10 mouse cellular contexts compared by ENCODE assay signal in the genomic region with DNA sequence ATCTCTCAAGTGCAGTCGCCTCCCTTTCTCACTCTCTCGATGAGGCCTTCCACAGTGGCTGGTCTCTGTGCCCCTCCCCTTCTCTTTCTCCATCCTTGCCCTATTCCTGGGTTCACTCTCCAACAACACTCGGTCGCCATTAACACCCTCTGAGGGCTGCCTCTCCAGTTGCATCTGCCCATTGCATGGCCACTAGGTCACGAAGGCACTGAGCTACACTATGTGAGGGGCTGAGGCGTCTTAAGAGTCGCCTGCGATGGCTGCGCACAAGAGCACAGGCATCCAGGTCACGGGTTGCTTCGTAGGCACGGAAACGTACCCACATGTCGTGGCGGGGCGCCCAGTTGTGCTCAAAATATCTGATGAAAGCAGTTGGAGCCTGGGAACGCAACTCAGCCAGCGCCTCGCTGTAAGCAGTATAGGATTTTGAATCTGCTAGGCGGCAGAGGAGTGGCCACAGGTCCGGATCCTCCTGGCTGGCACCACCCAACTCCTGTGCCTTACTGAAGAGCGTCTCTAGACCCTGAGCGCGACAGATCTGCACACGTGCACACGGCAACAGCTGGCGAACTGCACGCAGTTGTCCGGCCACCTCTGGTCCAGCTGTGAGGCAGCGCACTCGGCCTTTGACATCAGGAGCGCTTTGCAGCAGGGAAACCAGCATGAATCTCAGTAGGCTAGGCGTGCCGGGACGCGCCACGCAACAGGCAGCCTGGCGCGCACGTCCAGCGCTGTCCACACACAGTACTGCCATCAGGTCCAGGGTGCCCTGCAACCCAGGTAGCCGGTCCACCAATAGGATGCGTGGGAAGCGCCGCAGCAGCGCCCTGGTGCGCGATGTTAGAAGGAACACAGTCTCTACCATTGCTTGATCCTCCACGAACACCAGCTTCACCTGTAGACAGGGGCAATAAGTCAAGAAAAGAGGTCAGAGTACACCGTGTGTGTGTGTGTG. TPM values are rescaled to one million over a fixed set of nuclear protein-coding genes. Genes with fewer than 3 reads are reported as not detected.
DNase-seq lines count a peak whose midpoint lies in the region; ATAC-seq and TF ChIP-seq lines count a peak whose summit lies in the region.
"Had no signal": no experiment of that assay in that cellular context is flagged by ENCODE, and none has a peak within 500 bp of the region (broad histone marks: within the 10 kb centered on the region; RNA-seq: fewer than 3 reads in every experiment).

No protein-coding gene starts in this region.

- no peak for TF ChIP-seq EP300 in ES-Bruce4 (IDR thresholded peaks at IDR 0.05; ENCODE audit: insufficient read depth, low read depth, low read length)

- 41% methylated on average over 50 of the region's 50 CpGs for WGBS in intestine, embryonic 14.5 days
- 46% methylated on average over 50 of the region's 50 CpGs for WGBS in intestine, embryonic 16.5 days
- 52% methylated on average over 50 of the region's 50 CpGs for WGBS in hindbrain, embryonic 15.5 days

- H3K9me3 ChIP-seq in intestine, embryonic 14.5 days (ENCODE audit: control insufficient read depth, low read length), result no peaks in the 10 kb centered on the region
- no peaks in the 10 kb centered on the region for H3K9me3 ChIP-seq in intestine, embryonic 16.5 days (ENCODE audit: control insufficient read depth, low read length)
- H3K9me3 ChIP-seq in ES-Bruce4 (replicated peaks; ENCODE audit: control insufficient read depth, insufficient read depth, low read length, poor library complexity, severe bottlenecking), result no peaks in the 10 kb centered on the region
- H3K9me3 ChIP-seq in hindbrain, embryonic 15.5 days, result no peaks in the 10 kb centered on the region
- H3K9me3 ChIP-seq: embryonic facial prominence, embryonic 15.5 days had no signal

- H3K4me1 ChIP-seq in intestine, embryonic 14.5 days (replicated peaks; ENCODE audit: control insufficient read depth, insufficient read depth, low read length), result no peaks in the 10 kb centered on the region
- no peaks in the 10 kb centered on the region for H3K4me1 ChIP-seq in intestine, embryonic 16.5 days (ENCODE audit: control insufficient read depth, insufficient read depth, low read length)
- no peaks in the 10 kb centered on the region for H3K4me1 ChIP-seq in ES-Bruce4 (ENCODE audit: control insufficient read depth, insufficient read depth, low read length)
- H3K4me1 ChIP-seq in hindbrain, embryonic 15.5 days (replicated peaks), result no peaks in the 10 kb centered on the region
- H3K4me1 ChIP-seq: embryonic facial prominence, embryonic 15.5 days had no signal

- no peaks in the 10 kb centered on the region for H3K36me3 ChIP-seq in intestine, embryonic 14.5 days (ENCODE audit: control insufficient read depth, insufficient read depth, low read length)
- H3K36me3 ChIP-seq in intestine, embryonic 16.5 days (ENCODE audit: control insufficient read depth, insufficient read depth, low read length), result no peaks in the 10 kb centered on the region
- no peaks in the 10 kb centered on the region for H3K36me3 ChIP-seq in ES-Bruce4 (ENCODE audit: control insufficient read depth, insufficient read depth, low read length, poor library complexity, severe bottlenecking)
- H3K36me3 ChIP-seq in hindbrain, embryonic 15.5 days, result 0 out of 2 replicates have a peak, but pooled peaks cover 3% of the 10 kb centered on the region
- H3K36me3 ChIP-seq: embryonic facial prominence, embryonic 15.5 days had no signal

- no peak for TF ChIP-seq CTCF in ES-Bruce4 (IDR thresholded peaks at IDR 0.05; ENCODE audit: low read depth, low read length)

- TF ChIP-seq POLR2A in ES-Bruce4 (IDR thresholded peaks at IDR 0.05; ENCODE audit: insufficient read depth, low read length), result no peak

- ATAC-seq in intestine, embryonic 14.5 days (replicated peaks; ENCODE audit: low FRiP score, low TSS enrichment, low read depth), result 0 out of 2 replicates have a peak, but pooled peaks have one; percentile 36
- no peak for ATAC-seq in intestine, embryonic 16.5 days
- ATAC-seq in hindbrain, embryonic 15.5 days (ENCODE audit: low FRiP score, low read depth), result 0 out of 2 replicates have a peak, but pooled peaks have one; percentile 31

- no peak overlapping the region for H3K27ac ChIP-seq in intestine, embryonic 14.5 days (ENCODE audit: low read depth)
- no peak overlapping the region for H3K27ac ChIP-seq in intestine, embryonic 16.5 days (ENCODE audit: low read length)
- H3K27ac ChIP-seq in ES-Bruce4 (ENCODE audit: insufficient read depth, low read length), result no peak overlapping the region
- H3K27ac ChIP-seq in hindbrain, embryonic 15.5 days (replicated peaks), result no peak overlapping the region
- H3K27ac ChIP-seq: embryonic facial prominence, embryonic 15.5 days had no signal

- no peaks in the 10 kb centered on the region for H3K27me3 ChIP-seq in intestine, embryonic 14.5 days (replicated peaks; ENCODE audit: control insufficient read depth, insufficient read depth, low read length)
- no peaks in the 10 kb centered on the region for H3K27me3 ChIP-seq in intestine, embryonic 16.5 days (replicated peaks; ENCODE audit: control insufficient read depth, insufficient read depth, low read length)
- H3K27me3 ChIP-seq in ES-Bruce4 (ENCODE audit: control insufficient read depth, insufficient read depth, low read length, poor library complexity, severe bottlenecking), result no peaks in the 10 kb centered on the region
- no peaks in the 10 kb centered on the region for H3K27me3 ChIP-seq in hindbrain, embryonic 15.5 days
- H3K27me3 ChIP-seq: embryonic facial prominence, embryonic 15.5 days had no signal

- H3K4me3 ChIP-seq in intestine, embryonic 14.5 days (ENCODE audit: low read depth, low read length), result no peak overlapping the region
- H3K4me3 ChIP-seq in intestine, embryonic 16.5 days (ENCODE audit: low read length), result no peak overlapping the region
- H3K4me3 ChIP-seq in ES-Bruce4 (ENCODE audit: low read depth, low read length), result peak overlapping the region; percentile 31
- H3K4me3 ChIP-seq in hindbrain, embryonic 15.5 days, result no peak overlapping the region
- H3K4me3 ChIP-seq: embryonic facial prominence, embryonic 15.5 days had no signal

- DNase-seq in intestine, embryonic 14.5 days (ENCODE audit: low spot score), result no peak
- DNase-seq in R1 (ENCODE audit: low read depth, low spot score), result peak; percentile 27
- DNase-seq in urinary bladder, postnatal 10 days (ENCODE audit: low spot score), result no peak
- no peak for DNase-seq in ovary, postnatal 14 days (ENCODE audit: low spot score)
- DNase-seq: thymus, postnatal 25 days had no signal

- no peak overlapping the region for H3K9ac ChIP-seq in intestine, embryonic 14.5 days (ENCODE audit: low read length)
- no peak overlapping the region for H3K9ac ChIP-seq in intestine, embryonic 16.5 days (ENCODE audit: low read depth, low read length)
- no peak overlapping the region for H3K9ac ChIP-seq in ES-Bruce4 (ENCODE audit: low read depth, poor library complexity, severe bottlenecking)
- H3K9ac ChIP-seq in hindbrain, embryonic 15.5 days, result no peak overlapping the region
- H3K9ac ChIP-seq: embryonic facial prominence, embryonic 15.5 days had no signal

- no peak overlapping the region for H3K4me2 ChIP-seq in intestine, embryonic 14.5 days (ENCODE audit: low read length)
- H3K4me2 ChIP-seq in intestine, embryonic 16.5 days (ENCODE audit: low read depth, low read length), result no peak overlapping the region
- no peak overlapping the region for H3K4me2 ChIP-seq in hindbrain, embryonic 15.5 days
- H3K4me2 ChIP-seq: embryonic facial prominence, embryonic 15.5 days had no signal

RNA-seq across cellular contexts. Expression of gene Lig1, which starts 16.1 kb away (rescaled TPM):
- polyA plus RNA-seq in intestine, embryonic 14.5 days (2014; fragmentation: Nextera tagmentation; extraction: Ambion mirVana), result 110 and 115 TPM in 2 replicates
- polyA plus RNA-seq in intestine, embryonic 16.5 days (2015; fragmentation: Nextera tagmentation; extraction: Ambion mirVana), result 64.3 and 77.6 TPM in 2 replicates
- 157 and 181 TPM in 2 replicates for polyA plus RNA-seq in ES-Bruce4 (2011; ENCODE audit: insufficient read depth, insufficient read length, low read depth, missing spikeins)
- polyA plus RNA-seq in hindbrain, embryonic 15.5 days (2015; fragmentation: Nextera tagmentation; extraction: Ambion mirVana), result 38.2 and 41.1 TPM in 2 replicates

RNA-seq across cellular contexts. Expression of gene Zswim9, which starts 17.5 kb away (rescaled TPM):
- 4.7 and 6.0 TPM in 2 replicates for polyA plus RNA-seq in intestine, embryonic 14.5 days (2014; fragmentation: Nextera tagmentation; extraction: Ambion mirVana)
- 5.2 and 5.3 TPM in 2 replicates for polyA plus RNA-seq in intestine, embryonic 16.5 days (2015; fragmentation: Nextera tagmentation; extraction: Ambion mirVana)
- 6.0 and 9.4 TPM in 2 replicates for polyA plus RNA-seq in ES-Bruce4 (2011; ENCODE audit: insufficient read depth, insufficient read length, low read depth, missing spikeins)
- polyA plus RNA-seq in hindbrain, embryonic 15.5 days (2015; fragmentation: Nextera tagmentation; extraction: Ambion mirVana), result 11.8 and 14.2 TPM in 2 replicates

RNA-seq across cellular contexts. Expression of gene Vmn1r89, which starts 48.2 kb away (rescaled TPM):
- polyA plus RNA-seq in intestine, embryonic 14.5 days (2014; fragmentation: Nextera tagmentation; extraction: Ambion mirVana), result not detected in 2 replicates
- polyA plus RNA-seq in intestine, embryonic 16.5 days (2015; fragmentation: Nextera tagmentation; extraction: Ambion mirVana), result not detected in 2 replicates
- not detected in 2 replicates for polyA plus RNA-seq in ES-Bruce4 (2011; ENCODE audit: insufficient read depth, insufficient read length, low read depth, missing spikeins)
- polyA plus RNA-seq in hindbrain, embryonic 15.5 days (2015; fragmentation: Nextera tagmentation; extraction: Ambion mirVana), result not detected in 2 replicates
- polyA plus RNA-seq: embryonic facial prominence, embryonic 15.5 days; limb, embryonic 14.5 days had no signal
